Mouse (Mus musculus) kidney, adult 2 months (tissue): ENCODE results near the gene Nrxn3.

Experiments used
- CTCF ChIP-seq: fragments of 200-500 bp; conservative IDR thresholded peaks from 2 replicates; pipeline ENCODE4 v1.5.1; 2011; ENCODE audit warnings: low read depth, mild to moderate bottlenecking, control low read depth, low read length, moderate library complexity, mixed read lengths; ENCODE audit not compliant: insufficient read depth, insufficient read length
- POLR2A ChIP-seq: fragments of 200-500 bp; IDR thresholded peaks from one replicate; pipeline ENCODE4 v1.6.1; 2011; ENCODE audit warnings: low read depth, low read length, control low read depth

GRCm38 (mm10) chr12:90010280-90010679 lies 1287.6 kb downstream of the Nrxn3 start:
- no peak for TF ChIP-seq POLR2A
- TF ChIP-seq CTCF, result no peak
